Mouse (Mus musculus): Measurements from ENCODE around the gene Egfem1.

Gene Egfem1

GRCm38 (mm10) chr3:29578055-29578860 lies 496.4 kb downstream of the Egfem1 start:
- DNase-seq (ENCODE audit: low spot score in 2 of 2) = no peak

GRCm38 (mm10) chr3:29582749-29583148 lies 500.9 kb downstream of the Egfem1 start:
- no peak for DNase-seq (ENCODE audit: low spot score in 2 of 2)

GRCm38 (mm10) chr3:29602140-29602539 lies 520.3 kb downstream of the Egfem1 start:
- no peak for DNase-seq (ENCODE audit: low spot score in 2 of 2)

- DNase-seq (ENCODE audit: low spot score in 2 of 2) = no peak
Observed at GRCm38 (mm10) chr3:29608713-29609112, 526.9 kb downstream of the Egfem1 start.

GRCm38 (mm10) chr3:29609174-29609573 lies 527.4 kb downstream of the Egfem1 start:
- no peak for DNase-seq (ENCODE audit: low spot score in 2 of 2)

GRCm38 (mm10) chr3:29619586-29619985 lies 537.8 kb downstream of the Egfem1 start:
- DNase-seq (ENCODE audit: low spot score in 2 of 2) = no peak

- no peak for DNase-seq (ENCODE audit: low spot score in 2 of 2)
Observed at GRCm38 (mm10) chr3:29639819-29640218, 558.0 kb downstream of the Egfem1 start.

- no peak for DNase-seq (ENCODE audit: low spot score in 2 of 2)
Observed at GRCm38 (mm10) chr3:29666796-29667195, 585.0 kb downstream of the Egfem1 start.

- DNase-seq (ENCODE audit: low spot score in 2 of 2) = no peak
Observed at GRCm38 (mm10) chr3:29689367-29690285, 607.8 kb downstream of the Egfem1 start.

- no peak for DNase-seq (ENCODE audit: low spot score in 2 of 2)
Observed at GRCm38 (mm10) chr3:29701126-29701525, 619.3 kb downstream of the Egfem1 start.

GRCm38 (mm10) chr3:29706816-29707215 lies 625.0 kb downstream of the Egfem1 start:
- no peak for DNase-seq (ENCODE audit: low spot score in 2 of 2)

- DNase-seq (ENCODE audit: low spot score in 2 of 2) = no peak
Observed at GRCm38 (mm10) chr3:29707467-29707866, 625.6 kb downstream of the Egfem1 start.

GRCm38 (mm10) chr3:29726376-29726967 lies 644.6 kb downstream of the Egfem1 start:
- no peak for DNase-seq (ENCODE audit: low spot score in 2 of 2)

- DNase-seq (ENCODE audit: low spot score in 2 of 2) = peak; percentile 29 to 30
Observed at GRCm38 (mm10) chr3:29730062-29730760, 648.4 kb downstream of the Egfem1 start.

GRCm38 (mm10) chr3:29731509-29731908 lies 649.7 kb downstream of the Egfem1 start:
- DNase-seq (ENCODE audit: low spot score in 2 of 2) = no peak

- DNase-seq (ENCODE audit: low spot score in 2 of 2) = no peak
Observed at GRCm38 (mm10) chr3:29732626-29733025, 650.8 kb downstream of the Egfem1 start.

GRCm38 (mm10) chr3:29734251-29734650 lies 652.4 kb downstream of the Egfem1 start:
- DNase-seq (ENCODE audit: low spot score in 2 of 2) = no peak

GRCm38 (mm10) chr3:29739292-29739691 lies 657.5 kb downstream of the Egfem1 start:
- DNase-seq (ENCODE audit: low spot score in 2 of 2) = peak in 1 of 2 experiments; percentile 12

Measured in frontal cortex, postnatal 10 days (tissue).